ENCODE assay signal across 16 mouse cellular contexts in genomic region chr2:102336816-102337215, GRCm38 (mm10).
DNase-seq lines count a peak whose midpoint lies in the region; ATAC-seq and TF ChIP-seq lines count a peak whose summit lies in the region.
"Had no signal": no experiment of that assay in that cellular context is flagged by ENCODE, and none has a peak within 500 bp of the region (broad histone marks: within the 10 kb centered on the region; RNA-seq: fewer than 3 reads in every experiment).

No protein-coding gene starts in this region.

- H3K9me3 ChIP-seq in hindbrain, embryonic 14.5 days (ENCODE audit: control insufficient read depth, low read length) = no peaks in the 10 kb centered on the region
- H3K9me3 ChIP-seq: heart, embryonic 15.5 days; limb, embryonic 10.5 days; liver, embryonic 15.5 days had no signal

- 39% methylated on average over 1 of the region's 1 CpGs for WGBS in hindbrain, embryonic 14.5 days

- no peaks in the 10 kb centered on the region; the same call in 1 of the 2 replicates for H3K36me3 ChIP-seq in hindbrain, embryonic 14.5 days (replicated peaks; ENCODE audit: control insufficient read depth, insufficient read depth)
- H3K36me3 ChIP-seq: heart, embryonic 15.5 days; limb, embryonic 10.5 days; liver, embryonic 15.5 days had no signal

- TF ChIP-seq CTCF in gastrocnemius, adult 2 months (IDR thresholded peaks at IDR 0.05) = no peak

- ATAC-seq in hindbrain, embryonic 14.5 days (ENCODE audit: low FRiP score) = peak; percentile 55; the same call in 1 of the 2 replicates
- ATAC-seq: intestine, embryonic 16.5 days had no signal

- intact Hi-C loops in heart, postnatal 14 days (cut with DNase I) = no loop called here
- intact Hi-C loops in gastrocnemius, adult 2 months (cut with DNase I) = no loop called here

- H3K9ac ChIP-seq in hindbrain, embryonic 14.5 days = no peak overlapping the region
- H3K9ac ChIP-seq: heart, embryonic 15.5 days; liver, embryonic 15.5 days had no signal

- peaks cover 17% of the 10 kb centered on the region for H3K4me1 ChIP-seq in hindbrain, embryonic 14.5 days (replicated peaks; ENCODE audit: control insufficient read depth, insufficient read depth, low read length)
- H3K4me1 ChIP-seq: limb, embryonic 10.5 days; liver, embryonic 15.5 days had no signal

- H3K27ac ChIP-seq in hindbrain, embryonic 14.5 days = peak overlapping the region; percentile 56; the same call in 1 of the 2 replicates
- no peak overlapping the region for H3K27ac ChIP-seq in gastrocnemius, adult 2 months
- H3K27ac ChIP-seq: heart, embryonic 15.5 days; limb, embryonic 10.5 days; liver, embryonic 15.5 days; macrophage had no signal

- no peak overlapping the region for H3K4me2 ChIP-seq in hindbrain, embryonic 14.5 days (replicated peaks)
- H3K4me2 ChIP-seq: heart, embryonic 15.5 days; liver, embryonic 15.5 days had no signal

- DNase-seq in embryo, embryonic 11 days = peak; percentile 13
- no peak for DNase-seq in embryo, embryonic 10 days (ENCODE audit: low spot score)
- peak; percentile 59 to 73 for DNase-seq in right cerebral cortex, postnatal 10 days (ENCODE audit: low spot score in 2 of 2)
- DNase-seq in right cerebral cortex, adult 2 months (ENCODE audit: low spot score in 2 of 2) = no peak
- DNase-seq in hindbrain, embryonic 14.5 days (ENCODE audit: low spot score) = peak; percentile 53
- DNase-seq in retina, postnatal 1 day = peak; percentile 87
- no peak for DNase-seq in heart, postnatal 14 days
- DNase-seq in gastrocnemius, adult 2 months = no peak
- DNase-seq: cerebellum, postnatal 36 days; gastrocnemius, postnatal 25 days had no signal

- H3K4me3 ChIP-seq in hindbrain, embryonic 14.5 days (replicated peaks; ENCODE audit: low read length) = no peak overlapping the region
- H3K4me3 ChIP-seq in gastrocnemius, adult 2 months = no peak overlapping the region
- H3K4me3 ChIP-seq: erythroblast, embryonic 14.5 days; heart, embryonic 15.5 days; limb, embryonic 10.5 days; liver, embryonic 15.5 days had no signal

- H3K27me3 ChIP-seq in hindbrain, embryonic 14.5 days (ENCODE audit: control insufficient read depth, insufficient read depth, low read length) = no peaks in the 10 kb centered on the region
- H3K27me3 ChIP-seq: heart, embryonic 15.5 days; liver, embryonic 15.5 days had no signal

Comparison
In these comparisons a context has a peak if more than half of its experiments do, and no peak if none do; other contexts are left out.
1. DNase-seq: peak in embryo, embryonic 11 days (single experiment), right cerebral cortex, postnatal 10 days (2 of 2), hindbrain, embryonic 14.5 days (single experiment) and retina, postnatal 1 day (single experiment); none in embryo, embryonic 10 days (single experiment), right cerebral cortex, adult 2 months (0 of 2), heart, postnatal 14 days (0 of 2) and gastrocnemius, adult 2 months (single experiment).